Mouse (Mus musculus): ENCODE results near the gene Myh10. TPM values are rescaled to one million over a fixed set of nuclear protein-coding genes. Genes with fewer than 3 reads are reported as not detected.
"Not testable (repeated sequence)": the region's sequence is repeated elsewhere in the genome, so short reads cannot be mapped to it uniquely, and the experiment has no call there.

Gene Myh10
- polyA plus RNA-seq, 1 experiment from 2014 or later, result 158 TPM

DNA sequence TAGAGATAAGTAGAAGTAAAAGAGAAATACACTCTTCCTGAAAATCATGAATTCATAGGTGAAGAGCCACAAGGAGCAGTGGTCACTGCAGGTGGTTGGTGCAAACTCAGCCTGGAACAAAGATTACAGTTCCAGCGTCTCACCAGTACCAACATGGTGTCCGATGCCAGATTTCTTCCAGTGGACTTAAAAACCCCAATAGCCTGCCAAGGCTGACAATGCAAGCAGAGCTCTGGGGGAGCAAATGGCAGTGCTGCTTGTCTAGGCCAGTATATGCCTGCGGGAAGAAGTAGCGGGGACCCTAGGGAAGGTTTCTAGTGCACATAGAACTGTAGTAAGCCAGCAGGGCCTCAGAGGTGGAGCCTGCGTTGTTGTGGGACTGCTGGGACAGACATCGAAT, 40.7 kb downstream of the Myh10 start:
- no peaks in the 10 kb centered on the region for H3K9me3 ChIP-seq (replicated peaks)
- H3K36me3 ChIP-seq, result peaks cover 31% of the 10 kb centered on the region
- no peak overlapping the region for H3K27ac ChIP-seq
- no peak overlapping the region for H3K4me2 ChIP-seq (replicated peaks)
- no peaks in the 10 kb centered on the region for H3K27me3 ChIP-seq
- no peak for ATAC-seq (ENCODE audit: low FRiP score)
- no peak overlapping the region for H3K9ac ChIP-seq
- H3K4me3 ChIP-seq, result no peak overlapping the region
- 87% methylated on average over 6 of the region's 6 CpGs for WGBS
- no peaks in the 10 kb centered on the region for H3K4me1 ChIP-seq

DNA sequence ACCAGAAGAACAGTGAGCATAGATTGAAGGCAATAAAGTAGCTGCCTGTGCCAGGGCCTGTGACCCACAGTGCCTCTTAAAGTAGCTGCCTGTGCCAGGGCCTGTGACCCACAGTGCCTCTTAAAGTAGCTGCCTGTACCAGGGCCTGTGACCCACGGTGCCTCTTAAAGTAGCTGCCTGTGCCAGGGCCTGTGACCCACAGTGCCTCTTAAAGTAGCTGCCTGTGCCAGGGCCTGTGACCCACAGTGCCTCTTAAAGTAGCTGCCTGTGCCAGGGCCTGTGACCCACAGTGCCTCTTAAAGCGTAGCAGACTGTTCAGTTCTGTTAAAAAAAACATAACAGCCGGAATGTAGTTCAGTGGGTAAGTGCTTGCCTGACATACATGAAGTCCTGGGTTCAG, 42.0 kb downstream of the Myh10 start:
- H3K36me3 ChIP-seq, result peaks cover 20% of the 10 kb centered on the region
- WGBS, result 95% methylated on average over 3 of the region's 3 CpGs

DNA sequence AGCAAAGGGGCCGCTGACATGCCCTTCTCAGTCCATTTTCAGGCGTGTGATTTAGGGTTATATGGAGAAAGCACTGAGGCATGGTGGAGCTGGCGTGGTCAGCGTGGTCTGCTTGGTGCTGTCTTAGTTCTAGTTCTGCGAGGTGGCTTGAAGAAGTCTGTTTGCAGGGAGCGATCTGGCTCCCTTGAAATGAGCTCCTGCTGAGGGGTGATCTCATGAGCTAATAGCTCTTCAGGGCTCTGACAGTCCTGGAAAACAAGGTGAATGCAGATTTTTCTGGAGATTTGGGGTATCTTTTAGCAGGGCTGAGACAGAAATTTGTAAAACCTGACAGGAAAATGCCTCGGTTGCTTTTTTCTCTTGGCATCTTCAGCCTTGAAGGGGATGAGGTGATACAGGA, 48.1 kb downstream of the Myh10 start:
- Histone ChIP-seq H3K36me3 (peaks cover 26% of the 10 kb centered on the region), H3K9me3 (replicated peaks) (no peaks in the 10 kb centered on the region), H3K4me2 (replicated peaks) (no peak overlapping the region), H3K4me1 (no peaks in the 10 kb centered on the region), H3K9ac (no peak overlapping the region), H3K27me3 (no peaks in the 10 kb centered on the region), H3K4me3 (no peak overlapping the region), H3K27ac (no peak overlapping the region)
- 97% methylated on average over 7 of the region's 7 CpGs for WGBS
- ATAC-seq (ENCODE audit: low FRiP score), result no peak

More for the DNA sequence above, 42.0 kb downstream of the Myh10 start:
- not testable (repeated sequence) for H3K4me1 ChIP-seq; H3K27me3 ChIP-seq; H3K4me3 ChIP-seq; H3K27ac ChIP-seq; H3K9me3 ChIP-seq (replicated peaks); ATAC-seq (ENCODE audit: low FRiP score); H3K9ac ChIP-seq; H3K4me2 ChIP-seq (replicated peaks)

DNA sequence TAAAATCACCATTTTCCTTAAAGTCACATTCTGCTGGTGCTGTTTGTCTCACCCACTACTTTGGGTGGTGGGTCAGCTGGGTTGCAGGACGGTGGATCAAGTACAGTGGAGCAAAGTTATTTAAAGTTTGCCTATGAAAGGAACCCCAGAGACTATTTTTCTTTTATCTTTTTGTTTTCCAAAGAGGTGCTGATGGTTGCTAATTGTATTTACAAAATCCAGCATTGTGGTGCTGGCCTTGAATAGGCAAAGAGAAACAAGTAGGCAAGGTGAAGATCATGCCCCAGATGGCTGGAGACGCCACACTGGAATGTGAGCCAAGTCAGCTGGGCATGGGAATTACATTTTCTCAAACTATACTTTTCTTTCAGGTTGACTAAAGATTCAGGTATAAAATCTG, 51.3 kb downstream of the Myh10 start:
- Histone ChIP-seq H3K4me2 (replicated peaks) (no peak overlapping the region), H3K27me3 (no peaks in the 10 kb centered on the region), H3K36me3 (peaks cover 32% of the 10 kb centered on the region), H3K27ac (no peak overlapping the region), H3K9me3 (replicated peaks) (no peaks in the 10 kb centered on the region), H3K4me3 (no peak overlapping the region), H3K4me1 (no peaks in the 10 kb centered on the region), H3K9ac (no peak overlapping the region)
- WGBS, result 92% methylated on average over 2 of the region's 2 CpGs
- no peak for ATAC-seq (ENCODE audit: low FRiP score)

DNA sequence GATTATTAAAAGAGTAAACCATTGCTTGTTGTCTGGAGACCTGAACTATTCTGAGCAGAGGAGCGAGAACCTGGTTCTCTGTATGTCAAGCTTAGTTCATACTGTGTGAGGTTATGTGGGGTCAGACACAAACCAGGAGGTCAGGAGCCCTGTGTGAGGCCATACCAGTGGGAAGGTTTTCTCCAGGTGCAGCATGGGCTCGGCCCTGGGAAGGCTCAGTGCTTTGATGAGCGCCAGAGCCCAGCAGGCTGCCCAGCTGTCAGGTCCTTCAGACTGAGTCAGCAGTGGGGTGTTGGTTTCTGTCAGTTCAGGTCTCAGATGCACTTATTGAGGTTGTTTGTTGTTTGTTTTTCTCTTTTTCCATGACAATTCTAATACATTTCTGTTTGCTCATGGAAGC, 52.8 kb downstream of the Myh10 start:
- H3K27me3 ChIP-seq, result no peaks in the 10 kb centered on the region
- no peak overlapping the region for H3K4me2 ChIP-seq (replicated peaks)
- H3K4me1 ChIP-seq, result no peaks in the 10 kb centered on the region
- no peak overlapping the region for H3K27ac ChIP-seq
- peaks cover 36% of the 10 kb centered on the region for H3K36me3 ChIP-seq
- H3K9ac ChIP-seq, result no peak overlapping the region
- H3K4me3 ChIP-seq, result no peak overlapping the region
- H3K9me3 ChIP-seq (replicated peaks), result no peaks in the 10 kb centered on the region
- no peak for ATAC-seq (ENCODE audit: low FRiP score)
- WGBS, result 67% methylated on average over 3 of the region's 3 CpGs

DNA sequence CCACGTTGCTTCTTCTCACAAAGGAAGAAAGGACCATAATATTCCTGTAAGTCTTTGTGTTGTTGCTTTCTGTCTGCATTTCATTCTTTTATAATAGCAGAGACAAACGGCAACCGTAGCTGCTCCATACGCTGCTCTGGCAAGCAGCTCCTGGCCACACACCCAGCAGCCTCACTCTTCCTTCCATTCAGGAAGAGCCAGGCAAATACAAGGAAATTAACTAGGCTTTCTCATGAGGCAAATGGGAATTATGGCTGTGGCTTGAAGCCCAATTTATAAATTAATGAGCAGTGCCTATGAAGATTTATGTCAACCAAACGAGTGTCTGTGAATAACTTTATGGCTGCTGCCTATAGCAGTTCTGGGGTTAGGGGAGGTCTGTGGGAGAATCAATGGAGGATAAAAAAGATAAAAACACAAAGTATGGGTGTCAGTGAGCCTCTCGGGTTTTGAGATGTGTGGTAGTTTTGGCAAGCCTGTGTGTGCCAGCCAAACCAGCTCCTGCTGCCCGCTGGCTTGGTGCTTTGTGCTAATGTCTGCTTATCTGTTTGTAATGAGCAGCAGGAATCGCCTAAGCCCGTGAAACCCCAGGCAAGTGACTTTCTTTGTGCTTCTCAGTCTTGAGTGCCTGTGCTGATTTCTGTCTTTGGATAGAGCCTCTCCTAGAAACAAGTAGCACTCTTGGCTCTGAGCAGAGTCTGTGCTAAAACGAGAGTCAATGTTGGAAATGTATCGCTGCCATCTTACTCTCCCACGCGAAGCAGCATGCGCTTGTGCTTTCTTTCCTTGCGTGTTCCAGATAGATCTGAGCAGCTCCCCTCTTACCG, 54.2 kb downstream of the Myh10 start:
- Histone ChIP-seq H3K4me1 (no peaks in the 10 kb centered on the region), H3K9ac (no peak overlapping the region), H3K27me3 (no peaks in the 10 kb centered on the region), H3K9me3 (replicated peaks) (no peaks in the 10 kb centered on the region), H3K4me3 (no peak overlapping the region), H3K36me3 (peaks cover 24% of the 10 kb centered on the region), H3K27ac (no peak overlapping the region), H3K4me2 (replicated peaks) (no peak overlapping the region)
- ATAC-seq (ENCODE audit: low FRiP score), result no peak
- 89% methylated on average over 16 of the region's 16 CpGs for WGBS

DNA sequence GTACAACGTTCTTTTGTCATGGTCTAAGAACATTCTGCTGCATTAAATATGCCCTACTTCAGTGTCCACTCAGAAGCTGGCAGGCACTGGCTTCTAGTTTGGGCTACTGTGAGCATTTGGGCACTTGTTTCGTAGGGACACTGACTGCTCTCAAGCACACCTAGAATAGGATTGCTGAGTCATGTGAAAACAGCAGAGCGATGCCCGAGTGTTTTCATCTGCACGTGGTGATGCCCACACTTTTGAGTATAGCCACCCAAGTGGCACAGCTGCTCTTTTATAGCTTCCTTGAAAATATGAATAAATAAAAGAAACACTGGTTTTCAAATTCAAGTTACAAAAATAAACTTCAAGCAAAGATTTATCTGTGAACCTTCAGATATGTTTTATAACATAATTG, 56.8 kb downstream of the Myh10 start:
- Histone ChIP-seq H3K9me3 (replicated peaks) (no peaks in the 10 kb centered on the region), H3K9ac (no peak overlapping the region), H3K27me3 (no peaks in the 10 kb centered on the region), H3K4me2 (replicated peaks) (no peak overlapping the region), H3K36me3 (peaks cover 31% of the 10 kb centered on the region), H3K4me3 (no peak overlapping the region), H3K27ac (no peak overlapping the region), H3K4me1 (0 out of 2 replicates have a peak, but pooled peaks cover 5% of the 10 kb centered on the region)
- WGBS, result 89% methylated on average over 5 of the region's 5 CpGs
- no peak for ATAC-seq (ENCODE audit: low FRiP score)

DNA sequence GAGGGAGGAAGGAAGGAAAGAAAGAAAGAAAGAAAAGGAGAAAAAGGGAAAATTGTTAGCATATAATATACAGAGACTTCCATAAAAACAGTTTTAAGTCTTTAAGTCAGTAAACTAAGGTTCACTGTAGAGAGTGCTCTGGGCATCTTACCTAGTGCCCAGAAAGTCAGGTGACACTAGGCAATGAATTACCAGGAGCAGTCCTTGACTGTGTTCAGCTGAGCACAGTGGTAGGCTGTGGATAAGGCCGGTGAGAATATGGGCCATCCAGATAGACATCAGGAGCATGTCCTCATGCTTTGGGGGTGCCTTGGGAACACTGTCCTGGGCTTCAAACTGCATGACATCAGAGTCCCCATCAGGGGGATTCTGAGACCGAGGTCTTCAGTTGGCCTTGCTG, 58.8 kb downstream of the Myh10 start:
- WGBS, result 80% methylated on average over 2 of the region's 2 CpGs
- no peaks in the 10 kb centered on the region for H3K27me3 ChIP-seq
- H3K4me3 ChIP-seq, result no peak overlapping the region
- H3K9ac ChIP-seq, result no peak overlapping the region
- H3K36me3 ChIP-seq, result peaks cover 31% of the 10 kb centered on the region
- no peak overlapping the region for H3K4me2 ChIP-seq (replicated peaks)
- H3K9me3 ChIP-seq (replicated peaks), result no peaks in the 10 kb centered on the region
- H3K27ac ChIP-seq, result no peak overlapping the region
- no peak for ATAC-seq (ENCODE audit: low FRiP score)
- 0 out of 2 replicates have a peak, but pooled peaks cover 10% of the 10 kb centered on the region for H3K4me1 ChIP-seq

DNA sequence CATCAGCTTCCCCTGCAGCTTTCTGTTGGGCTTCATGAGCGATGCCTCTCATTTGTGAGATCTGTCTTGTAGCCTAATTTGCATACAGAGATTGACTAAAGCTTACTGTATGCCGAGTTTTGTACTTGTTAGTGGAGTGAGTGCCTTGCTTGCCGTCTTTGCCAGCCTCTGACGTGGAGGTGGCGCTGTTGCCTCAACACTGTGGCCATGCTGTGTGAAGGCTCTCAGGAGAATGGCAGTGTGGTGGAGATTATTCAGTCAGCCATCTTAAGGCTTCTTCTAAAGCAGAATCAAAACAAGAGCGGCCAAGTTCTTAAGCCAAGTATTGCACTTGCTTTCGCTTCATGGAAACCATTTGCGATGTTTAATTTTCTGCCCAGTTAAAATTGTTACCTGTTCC, 59.6 kb downstream of the Myh10 start:
- 82% methylated on average over 8 of the region's 8 CpGs for WGBS
- H3K27me3 ChIP-seq, result no peaks in the 10 kb centered on the region
- no peaks in the 10 kb centered on the region for H3K9me3 ChIP-seq (replicated peaks)
- H3K36me3 ChIP-seq, result peaks cover 23% of the 10 kb centered on the region
- no peak for ATAC-seq (ENCODE audit: low FRiP score)
- H3K27ac ChIP-seq, result no peak overlapping the region
- no peak overlapping the region for H3K4me3 ChIP-seq
- no peak overlapping the region for H3K9ac ChIP-seq
- no peak overlapping the region for H3K4me2 ChIP-seq (replicated peaks)
- H3K4me1 ChIP-seq, result 0 out of 2 replicates have a peak, but pooled peaks cover 10% of the 10 kb centered on the region

DNA sequence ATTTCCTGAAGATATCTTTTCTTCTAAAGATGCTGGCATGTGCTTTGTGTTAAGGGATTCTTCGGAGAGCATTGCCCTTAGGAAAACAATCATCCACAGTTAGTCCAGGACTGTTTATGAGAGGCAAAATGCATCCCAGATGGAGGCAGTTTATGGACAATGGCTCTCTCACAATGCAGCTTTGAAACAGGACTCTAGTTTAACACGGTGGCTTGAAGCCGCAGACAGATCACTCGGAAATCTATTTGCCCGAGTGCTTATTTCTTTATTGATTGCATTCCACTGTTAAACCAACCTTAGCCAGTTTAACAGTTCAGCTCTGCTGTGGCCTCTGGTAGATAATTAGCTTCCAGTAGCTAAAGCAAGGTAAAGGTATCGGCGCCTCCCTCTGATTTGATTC, 62.9 kb downstream of the Myh10 start:
- H3K36me3 ChIP-seq, result peaks cover 11% of the 10 kb centered on the region
- H3K4me1 ChIP-seq, result 0 out of 2 replicates have a peak, but pooled peaks cover 12% of the 10 kb centered on the region
- ATAC-seq (ENCODE audit: low FRiP score), result no peak
- no peaks in the 10 kb centered on the region for H3K9me3 ChIP-seq (replicated peaks)
- 58% methylated on average over 7 of the region's 7 CpGs for WGBS
- no peak overlapping the region for H3K4me2 ChIP-seq (replicated peaks)
- no peak overlapping the region for H3K4me3 ChIP-seq
- H3K9ac ChIP-seq, result no peak overlapping the region
- no peaks in the 10 kb centered on the region for H3K27me3 ChIP-seq
- peak overlapping the region; percentile 53 for H3K27ac ChIP-seq

DNA sequence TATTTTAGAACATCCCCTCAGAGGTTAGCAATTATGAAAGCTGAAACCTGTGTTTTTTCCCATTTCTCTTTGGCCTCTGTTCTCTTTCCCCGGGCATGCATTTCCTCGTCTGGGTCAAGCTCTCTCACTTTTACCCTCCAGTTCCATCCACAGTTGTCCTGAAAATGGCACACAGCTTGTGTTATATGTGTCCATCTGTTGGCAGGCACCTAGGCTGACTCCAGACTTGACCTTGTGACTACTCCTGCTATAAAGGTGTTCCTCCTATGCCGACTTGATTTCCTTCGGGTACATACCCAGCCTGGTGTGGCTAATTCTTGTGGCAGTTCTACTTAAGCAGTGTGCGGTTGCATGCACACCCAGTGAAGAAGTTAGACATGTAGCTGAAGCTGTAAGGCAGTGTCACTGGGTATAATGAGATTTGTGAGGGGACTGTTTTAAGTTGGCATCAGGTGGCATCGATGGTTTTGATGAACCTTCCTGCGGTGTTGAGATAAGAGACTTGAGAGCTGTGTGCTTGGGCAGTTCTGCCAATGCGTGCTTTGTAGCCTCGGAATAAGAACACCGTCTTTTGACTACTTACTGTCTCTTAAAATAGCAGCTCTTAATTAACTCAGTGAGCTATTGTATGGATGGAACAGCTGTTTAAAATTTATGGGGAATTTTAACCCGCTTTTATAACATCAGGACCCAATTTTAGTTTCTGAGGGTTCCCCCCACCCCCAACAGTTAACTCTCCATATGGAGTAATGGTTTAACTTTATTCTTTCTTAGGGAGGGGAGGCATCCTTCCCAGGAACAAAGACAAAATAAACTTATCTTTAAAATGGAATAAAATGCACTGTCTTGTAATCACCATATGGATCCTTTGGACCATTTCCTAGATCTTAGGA, 65.3 kb downstream of the Myh10 start:
- 0 out of 2 replicates have a peak, but pooled peaks cover 12% of the 10 kb centered on the region for H3K4me1 ChIP-seq
- no peak for ATAC-seq (ENCODE audit: low FRiP score)
- H3K9ac ChIP-seq, result no peak overlapping the region
- WGBS, result 87% methylated on average over 11 of the region's 11 CpGs
- H3K4me2 ChIP-seq (replicated peaks), result no peak overlapping the region
- no peaks in the 10 kb centered on the region for H3K9me3 ChIP-seq (replicated peaks)
- H3K36me3 ChIP-seq, result peaks cover 34% of the 10 kb centered on the region
- H3K27me3 ChIP-seq, result no peaks in the 10 kb centered on the region
- no peak overlapping the region for H3K4me3 ChIP-seq
- no peak overlapping the region for H3K27ac ChIP-seq

DNA sequence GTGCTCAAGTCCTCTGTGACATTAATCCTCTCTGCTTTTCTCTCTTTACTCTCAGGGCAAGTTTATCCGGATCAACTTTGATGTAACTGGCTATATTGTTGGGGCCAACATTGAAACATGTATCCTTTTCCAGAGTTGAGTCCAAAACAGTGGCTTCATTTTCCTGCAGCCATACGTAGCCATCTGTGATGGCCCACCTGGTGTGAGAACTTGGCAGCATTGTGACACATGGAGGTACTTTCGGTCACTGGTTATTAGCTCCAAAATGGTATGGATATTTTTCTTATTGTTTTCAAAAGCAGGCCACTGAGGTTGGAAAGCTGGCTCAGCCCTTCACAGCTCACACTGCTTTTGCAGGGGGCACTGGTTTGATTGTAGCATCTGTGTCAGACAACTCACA, 68.3 kb downstream of the Myh10 start:
- Histone ChIP-seq H3K4me1 (0 out of 2 replicates have a peak, but pooled peaks cover 2% of the 10 kb centered on the region), H3K9ac (no peak overlapping the region), H3K4me2 (replicated peaks) (no peak overlapping the region), H3K27ac (no peak overlapping the region), H3K27me3 (no peaks in the 10 kb centered on the region), H3K9me3 (replicated peaks) (no peaks in the 10 kb centered on the region), H3K4me3 (no peak overlapping the region), H3K36me3 (peaks cover 54% of the 10 kb centered on the region)
- ATAC-seq (ENCODE audit: low FRiP score), result no peak
- WGBS, result 86% methylated on average over 3 of the region's 3 CpGs

Measured in hindbrain, embryonic 12.5 days (tissue).